Mouse (Mus musculus): ENCODE measurements at regions not wholly inside any gene's neighbourhood (a gene's known extent, or its start where the extent isn't known, plus 50 kb on each side); places are given as distances from the start of the nearest gene placed in this dataset.

GRCm38 (mm10) chr4:131212711-131213110 is 268.5 kb downstream of the Matn1 start:
- DNase-seq: no peak

- DNase-seq: no peak
Observed at GRCm38 (mm10) chr4:131215682-131216081, 271.5 kb downstream of the Matn1 start.

- no peak for DNase-seq
Observed at GRCm38 (mm10) chr4:131216361-131216760, 272.2 kb downstream of the Matn1 start.

GRCm38 (mm10) chr4:131217083-131217482 is 272.9 kb downstream of the Matn1 start:
- DNase-seq: no peak

GRCm38 (mm10) chr4:131217571-131218155 is 273.5 kb downstream of the Matn1 start:
- no peak for DNase-seq

GRCm38 (mm10) chr4:131220966-131221365 is 276.8 kb downstream of the Matn1 start:
- DNase-seq: no peak

GRCm38 (mm10) chr4:131230361-131230760 is 286.2 kb downstream of the Matn1 start:
- DNase-seq: no peak

GRCm38 (mm10) chr4:131236611-131237031 is 292.4 kb downstream of the Matn1 start:
- no peak for DNase-seq

- DNase-seq: no peak
Observed at GRCm38 (mm10) chr4:131238591-131238990, 294.4 kb downstream of the Matn1 start.

- DNase-seq: no peak
Observed at GRCm38 (mm10) chr4:131239132-131239531, 294.9 kb downstream of the Matn1 start.

GRCm38 (mm10) chr4:131240457-131240856 is 296.3 kb downstream of the Matn1 start:
- no peak for DNase-seq

- DNase-seq: no peak
Observed at GRCm38 (mm10) chr4:131242250-131242649, 298.1 kb downstream of the Matn1 start.

- DNase-seq: no peak
Observed at GRCm38 (mm10) chr4:131243744-131244387, 299.7 kb downstream of the Matn1 start.

GRCm38 (mm10) chr4:131252602-131253442 is 308.6 kb downstream of the Matn1 start:
- DNase-seq: peak; percentile 89

- DNase-seq: no peak
Observed at GRCm38 (mm10) chr4:131253443-131253817, 309.2 kb downstream of the Matn1 start.

GRCm38 (mm10) chr4:131254243-131254642 is 310.1 kb downstream of the Matn1 start:
- peak; percentile 86 for DNase-seq

GRCm38 (mm10) chr4:131254691-131255090 is 310.5 kb downstream of the Matn1 start:
- DNase-seq: peak; percentile 23

GRCm38 (mm10) chr4:131261236-131261635 is 317.1 kb downstream of the Matn1 start:
- no peak for DNase-seq

- DNase-seq: no peak
Observed at GRCm38 (mm10) chr4:131262909-131263308, 318.7 kb downstream of the Matn1 start.

GRCm38 (mm10) chr4:131266764-131267163 is 322.6 kb downstream of the Matn1 start:
- DNase-seq: no peak

GRCm38 (mm10) chr4:131267760-131268159 is 323.6 kb downstream of the Matn1 start:
- DNase-seq: peak; percentile 87

GRCm38 (mm10) chr4:131270192-131270591 is 326.0 kb downstream of the Matn1 start:
- peak; percentile 39 for DNase-seq

- DNase-seq: no peak
Observed at GRCm38 (mm10) chr4:131272060-131272459, 327.9 kb downstream of the Matn1 start.
